Mouse (Mus musculus) stomach, postnatal 0 days (tissue): ENCODE data around the gene Pitpna.

ENCODE experiments used
- CTCF ChIP-seq: IDR thresholded peaks from 2 replicates; pipeline ENCODE4 v1.5.1; 2016; ENCODE audit warnings: antibody characterized with exemption, low read depth, mild to moderate bottlenecking, moderate library complexity
- EP300 ChIP-seq: optimal IDR thresholded peaks from 2 replicates; pipeline ENCODE3; 2016; ENCODE audit warnings: antibody characterized with exemption

- TF ChIP-seq EP300 (no peak), CTCF (no peak)
These were observed 4.7 kb downstream of the Pitpna start for GRCm38 (mm10) chr11:75592612-75593011.
